Mouse (Mus musculus) activated CD4-positive, CD25-positive, alpha-beta regulatory T cell (primary cell): ENCODE results near the gene Med24. TPM values are rescaled to one million over a fixed set of nuclear protein-coding genes. Genes with fewer than 3 reads are reported as not detected.

Experiments
- polyA plus RNA-seq, 2 experiments: library from polyadenylated mRNA; unstranded; fragments of 100-300 nt; shearing (Covaris generic); gene quantifications; one replicate each; pipeline ENCODE4 v1.2.1; 2017

Gene Med24
- 10 to 100 TPM; 35.5 to 58.3 TPM for polyA plus RNA-seq

DNA sequence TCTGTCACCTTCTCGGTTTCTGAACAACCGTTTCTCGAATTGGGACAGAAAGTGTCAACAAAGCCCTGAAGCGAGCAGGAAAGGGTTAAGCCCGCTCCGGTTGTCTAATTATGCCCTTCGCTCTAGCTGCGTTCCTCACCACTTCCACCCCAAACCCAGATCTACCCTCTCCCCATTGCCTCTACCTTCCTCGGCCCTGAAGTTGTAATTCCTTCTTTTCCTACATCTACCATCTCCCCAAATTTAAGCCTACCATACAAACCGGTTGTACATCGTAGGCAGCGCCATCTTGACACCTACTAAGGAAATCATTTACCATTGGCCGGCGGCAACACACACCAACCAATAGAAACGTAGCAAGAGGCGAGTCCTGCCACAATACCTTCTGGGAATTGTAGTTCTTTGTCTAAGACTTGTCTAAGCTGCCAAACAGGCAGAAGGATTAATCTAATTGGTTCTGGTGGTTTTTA lies at the start of gene Med24:
Gene Med24 (minus strand): TSS at position 317 of the 470 bp plus-strand sequence.

DNA sequence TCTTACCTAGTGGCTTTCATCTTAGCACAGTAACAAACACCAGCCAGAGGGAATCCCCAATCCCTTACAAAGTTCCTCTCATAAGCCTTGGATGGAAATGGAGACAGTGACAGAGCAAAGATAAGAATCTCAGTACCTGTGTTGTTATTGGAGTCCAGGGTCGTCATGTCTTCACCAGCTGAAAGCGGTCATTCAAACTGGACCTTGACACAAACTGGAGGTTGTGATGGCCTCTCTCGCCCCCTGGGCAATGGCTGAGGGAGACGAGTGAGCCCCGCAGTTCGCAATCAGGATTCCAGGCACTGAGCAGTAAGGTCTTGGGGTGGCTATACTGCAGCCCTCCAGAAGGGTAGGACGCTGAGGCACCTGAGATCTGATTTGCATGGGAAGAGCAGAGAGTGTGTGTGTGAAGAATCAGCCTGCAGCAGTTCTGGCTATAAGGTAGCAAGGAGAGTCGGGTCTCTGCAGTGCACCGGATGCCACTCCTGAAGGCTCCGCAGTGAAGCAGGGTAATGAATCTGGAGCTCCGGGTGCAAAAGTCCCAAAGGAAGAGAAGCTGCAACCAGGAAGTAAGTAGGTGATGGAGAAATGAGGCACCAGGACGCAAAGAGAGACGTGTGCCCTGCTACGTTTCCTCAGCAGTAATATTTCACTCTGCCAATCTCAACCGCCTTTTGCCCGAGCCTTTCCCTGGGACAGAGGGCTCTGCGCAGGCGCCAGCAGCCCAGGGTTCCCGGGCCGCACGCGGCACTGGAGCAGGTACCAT lies 45.5 kb upstream of the Med24 start, which contains the start of gene Nr1d1:
Gene Nr1d1 (minus strand): TSS at position 752 of the 766 bp plus-strand sequence.

GRCm38 (mm10) chr11:98740393-98741050 lies 11.3 kb upstream of the Med24 start, which contains the start of gene Thra:
Gene Thra (plus strand): TSS chr11:98740638.

GRCm38 (mm10) chr11:98701213-98701670 lies 28.0 kb downstream of the Med24 start, which contains the start of gene Csf3:
Gene Csf3 (plus strand): TSS chr11:98701263.

GRCm38 (mm10) chr11:98681786-98682745 lies 47.2 kb downstream of the Med24 start, which contains the start of gene Psmd3:
Gene Psmd3 (plus strand): TSS chr11:98682554.

DNA sequence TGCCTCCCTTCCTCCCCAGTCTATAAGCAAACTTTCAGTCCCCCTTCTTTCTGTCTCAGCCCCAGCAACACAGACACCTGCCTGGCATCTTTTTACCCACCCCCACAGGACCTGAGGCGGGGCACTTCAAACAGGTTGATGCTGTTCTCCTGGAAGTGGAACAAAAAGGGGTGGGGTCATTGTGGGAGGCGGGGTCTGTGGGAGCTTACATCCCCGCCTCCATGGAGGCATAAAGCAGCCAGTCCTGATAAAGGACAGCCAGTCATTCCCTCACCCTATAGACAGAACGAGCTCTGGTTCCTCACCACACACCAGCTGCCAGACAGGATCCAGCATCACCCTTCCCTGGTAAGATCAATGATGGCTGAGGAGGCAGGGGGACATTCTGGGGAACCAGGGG lies 65.1 kb downstream of the Med24 start, which contains the start of gene Gsdma:
Gene Gsdma (plus strand): TSS at position 261 of the 400 bp plus-strand sequence.

Other genes with a start within 250 kb of the Med24 start
- gene Ikzf3, start 183.4 kb downstream of the Med24 start, polyA plus RNA-seq: 100 to 1,000 TPM; 115 to 157 TPM
- 1 to 10 TPM; 2.1 to 7.1 TPM for gene Zpbp2, start 178.3 kb downstream of the Med24 start, polyA plus RNA-seq
- 10 to 100 TPM; 60.0 to 64.2 TPM for gene Ormdl3, start 142.1 kb downstream of the Med24 start, polyA plus RNA-seq
- not detected for gene Lrrc3c, start 131.1 kb downstream of the Med24 start, polyA plus RNA-seq
- 1 to 10 TPM; 4.5 to 5.4 TPM for gene Gm12355, start 103.8 kb downstream of the Med24 start, polyA plus RNA-seq
- under 1 TPM in 1 of 2 experiments, not detected in 1; 0.23 TPM for gene Gsdma3, start 103.1 kb downstream of the Med24 start, polyA plus RNA-seq
- under 1 TPM in 1 of 2 experiments, not detected in 1; 0.45 TPM for gene Gsdma2, start 82.7 kb downstream of the Med24 start, polyA plus RNA-seq
- under 1 TPM in 1 of 2 experiments, not detected in 1; 0.29 TPM for gene Gsdma, start 65.1 kb downstream of the Med24 start, polyA plus RNA-seq
- gene Psmd3, start 46.9 kb downstream of the Med24 start, polyA plus RNA-seq: 100 to 1,000 TPM; 120 to 151 TPM
- not detected for gene Csf3, start 28.2 kb downstream of the Med24 start, polyA plus RNA-seq
- 1 to 10 TPM; 1.5 to 5.7 TPM for gene Thra, start 11.2 kb upstream of the Med24 start, polyA plus RNA-seq
- gene Nr1d1, start 45.9 kb upstream of the Med24 start, polyA plus RNA-seq: 1 to 10 TPM in 1 of 2 experiments, under 1 TPM in 1; 0.90 to 4.9 TPM
- gene Msl1, start 66.1 kb upstream of the Med24 start, polyA plus RNA-seq: 10 to 100 TPM; 20.7 to 23.0 TPM
- 10 to 100 TPM; 57.3 to 71.1 TPM for gene Casc3, start 75.5 kb upstream of the Med24 start, polyA plus RNA-seq
- gene Rapgefl1, start 107.3 kb upstream of the Med24 start, polyA plus RNA-seq: under 1 TPM in 1 of 2 experiments, not detected in 1; 0.38 TPM
- 1 to 10 TPM; 3.2 to 4.3 TPM for gene Wipf2, start 134.2 kb upstream of the Med24 start, polyA plus RNA-seq
- 10 to 100 TPM; 12.5 to 14.6 TPM for gene Cdc6, start 178.4 kb upstream of the Med24 start, polyA plus RNA-seq
- gene Rara, start 198.4 kb upstream of the Med24 start, polyA plus RNA-seq: 10 to 100 TPM; 42.7 to 74.8 TPM